Mouse (Mus musculus): ENCODE results near the gene Stra8. TPM values are rescaled to one million over a fixed set of nuclear protein-coding genes. Genes with fewer than 3 reads are reported as not detected.

Gene Stra8
- polyA plus RNA-seq, 1 experiment from 2014 or later, result 0.10 TPM

- Histone ChIP-seq H3K4me1 (ENCODE audit: insufficient read depth, low read depth, low read length) (no peaks in the 10 kb centered on the region), H3K27me3 (replicated peaks; ENCODE audit: insufficient read depth, low read length) (no peaks in the 10 kb centered on the region), H3K9me3 (ENCODE audit: low read length) (no peaks in the 10 kb centered on the region), H3K4me2 (replicated peaks; ENCODE audit: low read depth, low read length) (no peak overlapping the region), H3K27ac (ENCODE audit: low read length) (no peak overlapping the region), H3K36me3 (ENCODE audit: insufficient read depth, low read length) (no peaks in the 10 kb centered on the region), H3K4me3 (ENCODE audit: low read depth, low read length) (no peak overlapping the region), H3K9ac (replicated peaks; ENCODE audit: low read depth) (no peak overlapping the region)
- ATAC-seq, result no peak
- DNase-seq (ENCODE audit: low spot score), result no peak
- TF ChIP-seq EP300 (IDR thresholded peaks at IDR 0.05), result no peak
- no peak for TF ChIP-seq CTCF (IDR thresholded peaks at IDR 0.05)
- 58% methylated on average over 7 of the region's 7 CpGs for WGBS
Measured at GRCm38 (mm10) chr6:34951956-34952667, 32.1 kb downstream of the Stra8 start.

GRCm38 (mm10) chr6:34954926-34955861 lies 35.2 kb downstream of the Stra8 start:
- TF ChIP-seq CTCF (IDR thresholded peaks at IDR 0.05) (peak; percentile 75), EP300 (IDR thresholded peaks at IDR 0.05) (no peak)
- DNase-seq (ENCODE audit: low spot score), result peak; percentile 72
- Histone ChIP-seq H3K27ac (ENCODE audit: low read length) (no peak overlapping the region), H3K9me3 (ENCODE audit: low read length) (no peaks in the 10 kb centered on the region), H3K27me3 (replicated peaks; ENCODE audit: insufficient read depth, low read length) (no peaks in the 10 kb centered on the region), H3K36me3 (ENCODE audit: insufficient read depth, low read length) (no peaks in the 10 kb centered on the region), H3K4me2 (replicated peaks; ENCODE audit: low read depth, low read length) (peak overlapping the region; percentile 37), H3K4me1 (ENCODE audit: insufficient read depth, low read depth, low read length) (no peaks in the 10 kb centered on the region), H3K9ac (replicated peaks; ENCODE audit: low read depth) (no peak overlapping the region), H3K4me3 (ENCODE audit: low read depth, low read length) (no peak overlapping the region)
- 42% methylated on average over 18 of the region's 18 CpGs for WGBS
- ATAC-seq, result peak; percentile 85

GRCm38 (mm10) chr6:34955862-34956241 lies 35.9 kb downstream of the Stra8 start:
- Histone ChIP-seq H3K4me2 (replicated peaks; ENCODE audit: low read depth, low read length) (peak overlapping the region; percentile 37), H3K9me3 (ENCODE audit: low read length) (no peaks in the 10 kb centered on the region), H3K27me3 (replicated peaks; ENCODE audit: insufficient read depth, low read length) (no peaks in the 10 kb centered on the region), H3K4me1 (ENCODE audit: insufficient read depth, low read depth, low read length) (no peaks in the 10 kb centered on the region), H3K4me3 (ENCODE audit: low read depth, low read length) (no peak overlapping the region), H3K27ac (ENCODE audit: low read length) (no peak overlapping the region), H3K36me3 (ENCODE audit: insufficient read depth, low read length) (no peaks in the 10 kb centered on the region), H3K9ac (replicated peaks; ENCODE audit: low read depth) (no peak overlapping the region)
- DNase-seq (ENCODE audit: low spot score) (no peak), ATAC-seq (no peak)
- 39% methylated on average over 8 of the region's 8 CpGs for WGBS
- TF ChIP-seq EP300 (IDR thresholded peaks at IDR 0.05) (no peak), CTCF (IDR thresholded peaks at IDR 0.05) (peak; percentile 4; the same call in 1 of the 2 replicates)

GRCm38 (mm10) chr6:34959131-34959530 lies 39.2 kb downstream of the Stra8 start:
- Histone ChIP-seq H3K9me3 (ENCODE audit: low read length) (no peaks in the 10 kb centered on the region), H3K4me1 (ENCODE audit: insufficient read depth, low read depth, low read length) (no peaks in the 10 kb centered on the region), H3K9ac (replicated peaks; ENCODE audit: low read depth) (no peak overlapping the region), H3K27me3 (replicated peaks; ENCODE audit: insufficient read depth, low read length) (no peaks in the 10 kb centered on the region), H3K4me2 (replicated peaks; ENCODE audit: low read depth, low read length) (no peak overlapping the region), H3K27ac (ENCODE audit: low read length) (no peak overlapping the region), H3K36me3 (ENCODE audit: insufficient read depth, low read length) (no peaks in the 10 kb centered on the region), H3K4me3 (ENCODE audit: low read depth, low read length) (no peak overlapping the region)
- DNase-seq (ENCODE audit: low spot score), result no peak
- no peak for ATAC-seq
- TF ChIP-seq CTCF (IDR thresholded peaks at IDR 0.05), result no peak
- TF ChIP-seq EP300 (IDR thresholded peaks at IDR 0.05), result no peak
- 85% methylated on average over 7 of the region's 7 CpGs for WGBS

GRCm38 (mm10) chr6:34964550-34964949 lies 44.6 kb downstream of the Stra8 start:
- no peak for DNase-seq (ENCODE audit: low spot score)
- Histone ChIP-seq H3K4me2 (replicated peaks; ENCODE audit: low read depth, low read length) (no peak overlapping the region), H3K4me1 (ENCODE audit: insufficient read depth, low read depth, low read length) (no peaks in the 10 kb centered on the region), H3K36me3 (ENCODE audit: insufficient read depth, low read length) (no peaks in the 10 kb centered on the region), H3K4me3 (ENCODE audit: low read depth, low read length) (no peak overlapping the region), H3K9ac (replicated peaks; ENCODE audit: low read depth) (no peak overlapping the region), H3K27me3 (replicated peaks; ENCODE audit: insufficient read depth, low read length) (no peaks in the 10 kb centered on the region), H3K27ac (ENCODE audit: low read length) (no peak overlapping the region), H3K9me3 (ENCODE audit: low read length) (no peaks in the 10 kb centered on the region)
- ATAC-seq, result no peak
- TF ChIP-seq CTCF (IDR thresholded peaks at IDR 0.05) (no peak), EP300 (IDR thresholded peaks at IDR 0.05) (no peak)
- 69% methylated on average over 2 of the region's 2 CpGs for WGBS

GRCm38 (mm10) chr6:34965819-34966539 lies 46.0 kb downstream of the Stra8 start:
- 67% methylated on average over 6 of the region's 6 CpGs for WGBS
- no peaks in the 10 kb centered on the region for H3K36me3 ChIP-seq (ENCODE audit: insufficient read depth, low read length)
- no peak overlapping the region for H3K4me3 ChIP-seq (ENCODE audit: low read depth, low read length)
- H3K9me3 ChIP-seq (ENCODE audit: low read length), result no peaks in the 10 kb centered on the region
- H3K4me1 ChIP-seq (ENCODE audit: insufficient read depth, low read depth, low read length), result no peaks in the 10 kb centered on the region
- TF ChIP-seq EP300 (IDR thresholded peaks at IDR 0.05), result peak; percentile 40; the same call in 1 of the 2 replicates
- TF ChIP-seq CTCF (IDR thresholded peaks at IDR 0.05), result no peak
- DNase-seq (ENCODE audit: low spot score) (peak; percentile 33), ATAC-seq (no peak)
- no peak overlapping the region for H3K27ac ChIP-seq (ENCODE audit: low read length)
- no peak overlapping the region for H3K9ac ChIP-seq (replicated peaks; ENCODE audit: low read depth)
- H3K27me3 ChIP-seq (replicated peaks; ENCODE audit: insufficient read depth, low read length), result no peaks in the 10 kb centered on the region
- no peak overlapping the region for H3K4me2 ChIP-seq (replicated peaks; ENCODE audit: low read depth, low read length)

Measured in lung, postnatal 0 days (tissue).